21 mouse cellular contexts compared by ENCODE assay signal in the genomic region with DNA sequence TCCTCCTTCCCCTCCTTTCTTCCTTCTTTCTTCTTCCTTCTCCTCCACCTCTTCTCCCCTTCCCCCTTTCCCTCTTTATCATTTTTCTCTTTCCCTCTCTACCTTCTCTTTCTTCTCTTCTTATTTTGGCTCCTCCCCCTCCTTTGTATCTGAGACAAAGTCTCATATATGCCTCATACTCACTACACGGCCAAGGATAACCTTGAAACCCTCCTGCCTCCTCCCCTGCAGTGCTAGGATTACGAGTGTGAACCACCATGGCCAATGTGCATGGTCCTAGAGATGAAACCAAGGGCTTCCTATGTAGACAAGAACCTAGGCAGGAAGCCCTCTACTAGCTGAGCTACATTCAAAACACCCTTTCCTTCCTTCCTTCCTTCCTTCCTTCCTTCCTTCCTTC. TPM values are rescaled to one million over a fixed set of nuclear protein-coding genes. Genes with fewer than 3 reads are reported as not detected.
DNase-seq lines count a peak whose midpoint lies in the region; ATAC-seq and TF ChIP-seq lines count a peak whose summit lies in the region.
"Had no signal": no experiment of that assay in that cellular context is flagged by ENCODE, and none has a peak within 500 bp of the region (broad histone marks: within the 10 kb centered on the region; RNA-seq: fewer than 3 reads in every experiment).

No protein-coding gene starts in this region.

- H3K4me2 ChIP-seq in heart, embryonic 14.5 days (ENCODE audit: low read length), result 0 out of 2 replicates have a peak overlapping the region, but pooled peaks have one; percentile 16
- no peak overlapping the region for H3K4me2 ChIP-seq in lung, postnatal 0 days (replicated peaks; ENCODE audit: low read depth, low read length)
- peak overlapping the region; percentile 44 for H3K4me2 ChIP-seq in liver, embryonic 14.5 days (ENCODE audit: low read depth)
- H3K4me2 ChIP-seq: embryonic facial prominence, embryonic 13.5 days; forebrain, embryonic 12.5 days; hindbrain, embryonic 15.5 days had no signal

- no peaks in the 10 kb centered on the region for H3K36me3 ChIP-seq in heart, embryonic 14.5 days (ENCODE audit: control insufficient read depth, insufficient read depth, low read length)
- no peaks in the 10 kb centered on the region for H3K36me3 ChIP-seq in lung, postnatal 0 days (ENCODE audit: insufficient read depth, low read length)
- H3K36me3 ChIP-seq in liver, embryonic 14.5 days (replicated peaks; ENCODE audit: control insufficient read depth, insufficient read depth, low read depth), result no peaks in the 10 kb centered on the region
- H3K36me3 ChIP-seq: embryonic facial prominence, embryonic 13.5 days; forebrain, embryonic 12.5 days; G1E; hindbrain, embryonic 15.5 days had no signal

- no peak overlapping the region for H3K4me3 ChIP-seq in heart, embryonic 14.5 days (ENCODE audit: control insufficient read depth in 1 of 2, insufficient read depth in 1 of 2, low read depth in 1 of 2, low read length in 2 of 2)
- H3K4me3 ChIP-seq in lung, postnatal 0 days (ENCODE audit: low read depth, low read length), result no peak overlapping the region
- no peak overlapping the region for H3K4me3 ChIP-seq in liver, embryonic 14.5 days (ENCODE audit: insufficient read depth in 1 of 2, low read depth in 2 of 2, low read length in 2 of 2)
- H3K4me3 ChIP-seq: embryonic facial prominence, embryonic 13.5 days; forebrain, embryonic 12.5 days; heart, adult 2 months; hindbrain, embryonic 15.5 days had no signal

- TF ChIP-seq CTCF in lung, postnatal 0 days (IDR thresholded peaks at IDR 0.05), result no peak
- TF ChIP-seq CTCF in liver, embryonic 14.5 days (IDR thresholded peaks at IDR 0.05; ENCODE audit: low read depth), result no peak

- DNase-seq in heart, postnatal 25 days (ENCODE audit: low spot score), result no peak
- no peak for DNase-seq in lung, postnatal 0 days (ENCODE audit: low spot score)
- DNase-seq in lung, postnatal 4 days, result no peak
- no peak for DNase-seq in liver, embryonic 14.5 days (ENCODE audit: low read depth in 3 of 3, low spot score in 3 of 3)
- no peak for DNase-seq in right cerebral cortex, postnatal 36 days (ENCODE audit: low spot score in 2 of 2)
- DNase-seq in B cell, adult 2 months, result no peak
- DNase-seq: adrenal gland, postnatal 10 days; cerebellum, adult 11-12 months; cerebellum, adult 9-10 months; cerebellum, postnatal 25 days; gastrocnemius, postnatal 10 days; heart, adult 2 months; heart, postnatal 10 days had no signal

- H3K4me1 ChIP-seq in heart, embryonic 14.5 days (ENCODE audit: control insufficient read depth in 2 of 2, insufficient read depth in 2 of 2, low read length in 2 of 2), result peaks cover 0 to 4% of the 10 kb centered on the region in 2 experiments; a peak in 1 of 4 replicates
- H3K4me1 ChIP-seq in lung, postnatal 0 days (ENCODE audit: insufficient read depth, low read depth, low read length), result peaks cover 3% of the 10 kb centered on the region; the same call in 1 of the 2 replicates
- peaks cover 26 to 42% of the 10 kb centered on the region in 2 experiments for H3K4me1 ChIP-seq in liver, embryonic 14.5 days (replicated peaks; ENCODE audit: control insufficient read depth in 2 of 2, insufficient read depth in 2 of 2, low read length in 1 of 2)
- H3K4me1 ChIP-seq: embryonic facial prominence, embryonic 13.5 days; forebrain, embryonic 12.5 days; hindbrain, embryonic 15.5 days had no signal

- H3K27me3 ChIP-seq in heart, embryonic 14.5 days (ENCODE audit: control insufficient read depth, insufficient read depth, low read length), result no peaks in the 10 kb centered on the region
- no peaks in the 10 kb centered on the region for H3K27me3 ChIP-seq in lung, postnatal 0 days (replicated peaks; ENCODE audit: insufficient read depth, low read length)
- no peaks in the 10 kb centered on the region; the same call in 1 of the 2 replicates for H3K27me3 ChIP-seq in liver, embryonic 14.5 days (ENCODE audit: control insufficient read depth, insufficient read depth, low read length)
- H3K27me3 ChIP-seq: embryonic facial prominence, embryonic 13.5 days; hindbrain, embryonic 15.5 days had no signal

- intact Hi-C loops in heart, postnatal 25 days (cut with DNase I), result no loop called here

- no peaks in the 10 kb centered on the region for H3K9me3 ChIP-seq in heart, embryonic 14.5 days (ENCODE audit: control insufficient read depth, low read length)
- H3K9me3 ChIP-seq in lung, postnatal 0 days (ENCODE audit: low read length), result no peaks in the 10 kb centered on the region
- no peaks in the 10 kb centered on the region for H3K9me3 ChIP-seq in liver, embryonic 14.5 days (ENCODE audit: control insufficient read depth, low read length)
- H3K9me3 ChIP-seq: embryonic facial prominence, embryonic 13.5 days; forebrain, embryonic 12.5 days; G1E; hindbrain, embryonic 15.5 days had no signal

- WGBS in heart, embryonic 14.5 days, result 45% methylated on average over 2 of the region's 2 CpGs
- 35% methylated on average over 2 of the region's 2 CpGs for WGBS in lung, postnatal 0 days
- 21% methylated on average over 2 of the region's 2 CpGs for WGBS in liver, embryonic 14.5 days (ENCODE audit: insufficient replicate concordance)

- H3K9ac ChIP-seq in heart, embryonic 14.5 days (ENCODE audit: low read length), result no peak overlapping the region
- no peak overlapping the region for H3K9ac ChIP-seq in lung, postnatal 0 days (replicated peaks; ENCODE audit: low read depth)
- no peak overlapping the region for H3K9ac ChIP-seq in liver, embryonic 14.5 days (replicated peaks)
- H3K9ac ChIP-seq: embryonic facial prominence, embryonic 13.5 days; forebrain, embryonic 12.5 days; hindbrain, embryonic 15.5 days had no signal

- TF ChIP-seq EP300 in lung, postnatal 0 days (IDR thresholded peaks at IDR 0.05), result no peak
- TF ChIP-seq EP300 in liver, embryonic 14.5 days (IDR thresholded peaks at IDR 0.05; ENCODE audit: low read depth), result no peak

- no peak for ATAC-seq in heart, embryonic 14.5 days (ENCODE audit: insufficient number of reproducible peaks, insufficient read depth, low FRiP score, low read depth)
- no peak for ATAC-seq in lung, postnatal 0 days
- no peak for ATAC-seq in liver, embryonic 14.5 days (ENCODE audit: insufficient read depth)
- ATAC-seq: CD4-positive, CD25-positive, alpha-beta regulatory T cell, adult 4 months; forebrain, embryonic 16.5 days had no signal

- H3K27ac ChIP-seq in heart, embryonic 14.5 days (replicated peaks in 1 of 2; ENCODE audit: control insufficient read depth in 1 of 2, insufficient read depth in 1 of 2, low read depth in 2 of 2, low read length in 2 of 2), result no peak overlapping the region
- H3K27ac ChIP-seq in lung, postnatal 0 days (ENCODE audit: low read length), result 0 out of 2 replicates have a peak overlapping the region, but pooled peaks have one; percentile 43
- H3K27ac ChIP-seq in liver, embryonic 14.5 days, result no peak overlapping the region
- H3K27ac ChIP-seq: embryonic facial prominence, embryonic 13.5 days; forebrain, embryonic 12.5 days; heart, adult 2 months; hindbrain, embryonic 15.5 days had no signal

RNA-seq across cellular contexts. Expression of gene Cldn3, which starts 11.1 kb away (rescaled TPM):
- polyA plus RNA-seq in heart, embryonic 14.5 days (2014; fragmentation: Nextera tagmentation; extraction: Ambion mirVana), result 0.53 and 2.2 TPM in 2 replicates
- total RNA-seq in heart, postnatal 25 days (2021), result not detected
- polyA plus RNA-seq in lung, postnatal 0 days (2015; fragmentation: Nextera tagmentation; extraction: Ambion mirVana), result 547 and 583 TPM in 2 replicates
- 0.47 and 0.73 TPM in 2 replicates for polyA plus RNA-seq in liver, embryonic 14.5 days (2012; rRNA removed)
- 0.43 and 0.47 TPM in 2 replicates for polyA plus RNA-seq in liver, embryonic 14.5 days (2014; fragmentation: Nextera tagmentation; extraction: Ambion mirVana)
- total RNA-seq: G1E; gastrocnemius, postnatal 10 days had no signal
- polyA plus RNA-seq: CD4-positive, CD25-positive, alpha-beta regulatory T cell, adult 4 months had no signal

RNA-seq across cellular contexts. Expression of gene Cldn4, which starts 28.2 kb away (rescaled TPM):
- 0.85 TPM in 1 of 2 replicates, not detected in the other for polyA plus RNA-seq in heart, embryonic 14.5 days (2014; fragmentation: Nextera tagmentation; extraction: Ambion mirVana)
- not detected for total RNA-seq in heart, postnatal 25 days (2021)
- polyA plus RNA-seq in lung, postnatal 0 days (2015; fragmentation: Nextera tagmentation; extraction: Ambion mirVana), result 28.2 and 29.2 TPM in 2 replicates
- 0.35 and 0.39 TPM in 2 replicates for polyA plus RNA-seq in liver, embryonic 14.5 days (2012; rRNA removed)
- polyA plus RNA-seq in liver, embryonic 14.5 days (2014; fragmentation: Nextera tagmentation; extraction: Ambion mirVana), result 0.29 TPM in 2 replicates
- total RNA-seq: gastrocnemius, postnatal 10 days; gastrocnemius, postnatal 4 days; heart, adult 2 months had no signal
- polyA plus RNA-seq: forebrain, embryonic 16.5 days; G1E had no signal

RNA-seq across cellular contexts. Expression of gene Abhd11, which starts 34.0 kb away (rescaled TPM):
- 72.1 and 74.9 TPM in 2 replicates for polyA plus RNA-seq in heart, embryonic 14.5 days (2014; fragmentation: Nextera tagmentation; extraction: Ambion mirVana)
- total RNA-seq in heart, postnatal 25 days (2021), result 10 to 100 TPM; 59.4 to 65.8 TPM
- 72.9 and 80.9 TPM in 2 replicates for polyA plus RNA-seq in lung, postnatal 0 days (2015; fragmentation: Nextera tagmentation; extraction: Ambion mirVana)
- 27.0 and 27.9 TPM in 2 replicates for polyA plus RNA-seq in liver, embryonic 14.5 days (2012; rRNA removed)
- polyA plus RNA-seq in liver, embryonic 14.5 days (2014; fragmentation: Nextera tagmentation; extraction: Ambion mirVana), result 23.1 and 25.1 TPM in 2 replicates

RNA-seq across cellular contexts. Expression of gene Mettl27, which starts 42.8 kb away (rescaled TPM):
- 11.1 and 12.0 TPM in 2 replicates for polyA plus RNA-seq in heart, embryonic 14.5 days (2014; fragmentation: Nextera tagmentation; extraction: Ambion mirVana)
- 1 to 10 TPM; 5.0 to 5.6 TPM for total RNA-seq in heart, postnatal 25 days (2021)
- polyA plus RNA-seq in lung, postnatal 0 days (2015; fragmentation: Nextera tagmentation; extraction: Ambion mirVana), result 33.7 and 35.5 TPM in 2 replicates
- 7.1 and 7.9 TPM in 2 replicates for polyA plus RNA-seq in liver, embryonic 14.5 days (2012; rRNA removed)
- polyA plus RNA-seq in liver, embryonic 14.5 days (2014; fragmentation: Nextera tagmentation; extraction: Ambion mirVana), result 14.4 and 16.3 TPM in 2 replicates

RNA-seq across cellular contexts. Expression of gene Stx1a, which starts 48.4 kb away (rescaled TPM):
- polyA plus RNA-seq in heart, embryonic 14.5 days (2014; fragmentation: Nextera tagmentation; extraction: Ambion mirVana), result 5.4 and 6.4 TPM in 2 replicates
- total RNA-seq in heart, postnatal 25 days (2021), result 1 to 10 TPM; 2.2 to 2.3 TPM
- polyA plus RNA-seq in lung, postnatal 0 days (2015; fragmentation: Nextera tagmentation; extraction: Ambion mirVana), result 5.5 and 5.8 TPM in 2 replicates
- 2.0 and 2.3 TPM in 2 replicates for polyA plus RNA-seq in liver, embryonic 14.5 days (2012; rRNA removed)
- polyA plus RNA-seq in liver, embryonic 14.5 days (2014; fragmentation: Nextera tagmentation; extraction: Ambion mirVana), result 0.72 and 0.73 TPM in 2 replicates

Comparison
In these comparisons a context has a peak if more than half of its experiments do, and no peak if none do; other contexts are left out.
1. RNA of gene Cldn3, which starts 11.1 kb away (polyA plus RNA-seq): 547 to 583 TPM in lung, postnatal 0 days; 0.53 to 2.2 TPM in heart, embryonic 14.5 days and 0.43 to 0.73 TPM in liver, embryonic 14.5 days; every median in the first group is over 100 times any median in the second.
2. RNA of gene Cldn4, which starts 28.2 kb away (polyA plus RNA-seq): 28.2 to 29.2 TPM in lung, postnatal 0 days; 0.85 TPM in heart, embryonic 14.5 days and 0.29 to 0.39 TPM in liver, embryonic 14.5 days; every median in the first group is over 10 times any median in the second.